Mouse (Mus musculus): ENCODE results near the gene Kcnk3.

Kcnk3 gene

DNA sequence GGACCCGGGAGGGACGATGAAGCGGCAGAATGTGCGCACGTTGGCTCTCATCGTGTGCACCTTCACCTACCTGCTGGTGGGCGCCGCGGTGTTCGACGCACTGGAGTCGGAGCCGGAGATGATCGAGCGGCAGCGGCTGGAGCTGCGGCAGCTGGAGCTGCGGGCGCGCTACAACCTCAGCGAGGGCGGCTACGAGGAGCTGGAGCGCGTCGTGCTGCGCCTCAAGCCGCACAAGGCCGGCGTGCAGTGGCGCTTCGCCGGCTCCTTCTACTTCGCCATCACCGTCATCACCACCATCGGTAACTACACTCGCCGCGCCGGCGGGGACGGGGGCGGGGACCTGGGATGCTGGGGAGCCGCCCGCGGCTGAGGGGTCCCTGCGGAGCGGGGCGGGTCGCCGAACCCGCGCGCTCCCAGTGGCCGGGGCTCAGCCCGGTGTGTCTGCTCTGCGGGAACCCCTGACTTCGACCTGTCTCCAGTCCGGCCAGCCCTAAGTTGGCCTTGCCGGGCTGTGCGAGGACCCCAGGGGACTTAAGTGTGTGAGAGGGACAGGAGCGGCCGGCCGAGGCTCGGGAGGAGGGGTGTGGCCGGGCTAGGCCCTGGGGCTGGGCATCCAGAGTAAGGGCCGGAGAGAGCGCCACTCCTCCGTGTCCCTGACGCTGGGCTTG lies 465 bp downstream of the Kcnk3 start:
- peak; percentile 6 for DNase-seq (ENCODE audit: low spot score)

DNA sequence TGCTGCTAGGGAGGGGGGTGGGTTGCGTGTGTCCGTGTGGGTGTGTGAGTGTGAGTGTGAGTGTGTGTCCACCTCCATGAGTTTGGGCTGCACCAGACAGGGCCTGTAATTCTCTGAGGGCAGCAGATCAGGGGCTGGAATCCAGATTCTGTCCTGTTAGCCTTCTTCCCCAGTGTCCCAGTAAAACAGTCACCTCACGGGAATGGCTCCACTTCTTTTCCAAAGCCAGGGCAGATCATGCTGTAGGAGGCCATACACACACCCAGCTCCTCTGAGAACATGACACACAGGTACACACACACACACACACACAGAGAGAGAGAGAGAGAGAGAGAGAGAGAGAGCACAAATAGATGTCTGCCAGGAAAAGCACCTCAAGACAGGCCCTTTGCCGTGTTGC lies 1.1 kb downstream of the Kcnk3 start:
- DNase-seq (ENCODE audit: low spot score): no peak

DNA sequence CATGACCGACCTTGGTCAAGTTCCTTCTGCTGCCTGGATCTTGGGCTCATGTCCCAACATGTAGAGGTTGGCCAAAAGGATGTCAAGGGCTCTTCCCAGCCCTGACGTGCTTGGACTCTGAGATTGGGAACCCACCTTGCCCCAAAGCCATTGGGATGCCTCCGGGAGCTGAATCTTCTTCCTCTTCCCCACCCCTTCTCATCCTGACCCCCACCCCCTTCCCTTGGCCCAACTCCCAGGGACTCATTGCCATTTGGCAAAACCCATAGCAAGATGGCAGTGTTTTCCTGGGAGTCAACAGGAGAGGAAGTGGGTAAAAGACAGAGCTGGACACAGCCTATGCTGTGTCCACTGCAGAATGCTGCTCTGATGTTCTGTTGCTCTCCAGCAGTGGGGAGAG lies 1.6 kb downstream of the Kcnk3 start:
- no peak for DNase-seq (ENCODE audit: low spot score)

DNA sequence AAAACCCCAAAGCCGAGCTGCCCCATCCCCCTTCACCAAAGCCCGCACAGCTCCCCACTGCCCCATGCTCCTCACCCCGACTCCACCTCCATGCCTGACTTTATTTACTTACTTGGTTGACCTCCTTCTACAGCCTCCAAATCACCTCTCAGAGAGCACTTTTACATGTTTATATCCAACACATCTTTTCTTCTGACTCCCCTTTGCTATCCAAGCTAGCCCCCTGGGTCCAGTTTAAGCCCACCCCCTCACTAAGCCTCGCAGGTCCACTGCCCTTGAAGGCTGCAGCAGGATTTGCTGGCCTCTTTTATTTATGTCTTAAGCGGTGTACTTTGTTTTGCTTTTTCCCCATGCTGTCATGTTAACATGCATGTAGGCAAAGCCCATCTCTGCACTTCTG lies 2.3 kb downstream of the Kcnk3 start:
- DNase-seq (ENCODE audit: low spot score): no peak

DNA sequence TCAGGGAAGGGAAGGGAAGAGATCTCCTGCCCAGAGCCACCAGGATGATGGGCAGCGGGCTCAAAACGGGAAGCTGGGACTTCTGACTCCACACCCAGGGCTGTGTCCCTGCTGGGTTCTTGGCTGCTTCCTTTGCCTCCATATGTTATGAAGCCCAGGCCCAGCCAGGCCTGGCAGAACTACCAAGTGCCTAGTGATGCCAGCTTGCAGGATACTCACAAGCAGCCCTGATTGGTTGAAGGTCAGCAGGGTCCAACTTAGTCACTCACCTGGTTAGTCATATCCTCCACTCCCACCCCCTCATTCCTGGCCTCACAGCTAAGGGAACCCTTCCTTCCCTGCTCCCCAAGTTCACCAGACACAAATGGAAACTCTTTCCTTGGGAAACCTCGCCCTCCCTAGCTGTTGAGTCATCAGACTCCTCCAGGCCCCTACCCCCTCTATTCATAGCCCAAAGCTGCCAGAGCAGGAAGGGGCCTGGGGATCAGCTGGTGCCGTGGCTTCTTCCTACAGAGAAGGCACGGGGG lies 3.3 kb downstream of the Kcnk3 start:
- DNase-seq (ENCODE audit: low spot score): no peak

DNA sequence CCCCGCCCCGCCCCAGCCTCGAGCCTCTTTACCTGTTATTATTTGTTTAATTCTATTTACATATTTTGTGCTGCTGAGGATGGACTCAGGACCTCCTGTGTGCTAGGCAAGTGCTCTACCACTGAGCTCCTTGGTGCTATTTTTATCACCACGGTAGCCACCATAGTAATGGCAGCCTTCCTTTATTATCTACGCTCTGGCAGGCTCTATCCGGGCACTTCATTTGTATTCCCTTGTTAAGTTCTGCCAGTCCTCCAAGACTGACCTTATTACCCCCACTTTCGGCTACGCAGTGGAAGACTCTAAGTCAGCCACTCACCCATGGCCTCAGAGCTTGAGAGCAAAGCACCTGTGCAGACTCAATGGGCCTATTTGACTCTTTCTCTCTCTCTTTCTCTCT lies 3.8 kb downstream of the Kcnk3 start:
- DNase-seq (ENCODE audit: low spot score): no peak

DNA sequence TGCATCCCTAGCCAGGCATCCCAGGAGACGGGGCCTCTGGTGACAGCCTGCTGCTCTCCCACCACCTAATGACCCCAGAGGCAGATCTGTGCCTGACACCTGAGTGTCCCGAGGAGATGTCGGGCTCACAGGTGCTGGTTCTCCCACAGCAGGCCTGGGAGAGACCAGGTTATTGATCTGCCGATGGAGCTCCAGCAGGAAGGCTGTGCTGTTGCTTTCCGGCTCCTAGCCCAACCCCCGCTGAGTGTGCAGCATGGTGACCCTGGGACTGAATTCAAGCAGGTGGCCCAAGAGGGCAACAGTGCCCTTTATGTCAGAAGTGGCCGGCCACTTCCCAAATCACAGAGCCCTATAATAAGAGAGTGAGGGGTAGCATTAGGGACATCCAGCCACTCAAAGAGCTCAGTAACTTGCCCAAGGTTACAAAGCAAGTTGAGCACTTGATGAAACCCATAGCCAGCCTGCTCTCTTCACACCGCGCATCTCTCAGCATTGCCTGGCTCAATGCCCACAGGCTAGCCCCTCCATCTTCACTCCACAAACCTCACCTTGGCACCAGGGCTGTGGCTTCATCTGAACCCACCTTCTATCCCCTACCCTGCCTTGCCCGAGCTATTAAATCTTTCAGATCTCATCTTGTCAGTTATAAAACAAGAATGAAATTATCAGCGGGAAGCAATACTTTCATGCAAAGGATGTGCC lies 4.5 kb downstream of the Kcnk3 start:
- DNase-seq (ENCODE audit: low spot score): no peak

DNA sequence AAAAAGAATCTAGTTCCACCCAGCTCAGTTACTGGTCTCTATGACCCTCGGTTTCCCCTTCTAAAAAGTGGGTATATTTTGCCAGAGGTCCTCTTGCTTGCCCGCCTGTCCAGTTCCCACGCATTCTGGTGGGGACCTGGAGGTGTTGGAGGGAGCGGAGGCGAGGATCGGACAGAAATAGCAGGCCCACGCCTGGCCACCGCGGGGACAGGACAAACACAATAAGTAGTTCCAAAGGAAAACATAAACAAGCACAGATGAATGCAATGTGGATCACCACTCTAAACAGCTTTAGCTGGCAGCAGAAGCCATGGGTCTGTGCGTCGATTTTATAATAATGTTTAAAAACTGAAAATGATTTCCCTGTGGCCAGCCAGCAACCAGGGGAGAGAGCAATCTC lies 5.4 kb downstream of the Kcnk3 start:
- no peak for DNase-seq (ENCODE audit: low spot score)

DNA sequence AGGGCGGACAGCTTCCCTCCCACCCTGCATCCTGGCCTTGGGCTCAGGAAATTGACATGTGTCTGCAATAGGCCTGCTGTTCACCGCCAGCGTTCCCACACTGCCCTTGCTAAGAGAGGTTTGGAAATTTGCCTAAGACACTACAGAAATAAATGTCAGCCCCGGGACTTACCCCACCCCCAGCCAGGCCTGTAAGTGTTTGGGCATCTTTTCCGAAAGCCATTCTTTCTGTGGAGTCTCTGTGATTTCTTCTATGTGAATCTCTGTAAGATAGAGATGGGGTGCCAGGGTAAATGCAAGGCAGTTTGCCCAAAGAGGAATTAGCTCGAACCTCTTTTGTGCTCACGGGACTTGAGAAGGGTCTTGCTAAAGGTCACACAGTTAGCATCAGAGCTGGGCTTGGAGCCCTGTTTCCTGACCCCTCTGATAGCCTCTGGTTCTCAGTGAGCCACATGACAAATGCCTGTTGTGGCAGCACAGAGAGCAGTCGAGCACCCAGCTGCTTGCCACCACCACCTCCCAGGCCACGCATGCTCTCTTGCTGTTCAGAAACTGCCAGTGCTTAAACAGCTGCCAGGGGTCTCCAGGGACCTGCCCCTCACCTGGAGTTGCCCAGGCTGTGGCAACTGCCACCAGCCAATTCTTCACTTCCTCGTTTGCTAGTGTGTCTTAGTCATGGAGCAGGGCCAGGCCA lies 6.0 kb downstream of the Kcnk3 start:
- no peak for DNase-seq (ENCODE audit: low spot score)

DNA sequence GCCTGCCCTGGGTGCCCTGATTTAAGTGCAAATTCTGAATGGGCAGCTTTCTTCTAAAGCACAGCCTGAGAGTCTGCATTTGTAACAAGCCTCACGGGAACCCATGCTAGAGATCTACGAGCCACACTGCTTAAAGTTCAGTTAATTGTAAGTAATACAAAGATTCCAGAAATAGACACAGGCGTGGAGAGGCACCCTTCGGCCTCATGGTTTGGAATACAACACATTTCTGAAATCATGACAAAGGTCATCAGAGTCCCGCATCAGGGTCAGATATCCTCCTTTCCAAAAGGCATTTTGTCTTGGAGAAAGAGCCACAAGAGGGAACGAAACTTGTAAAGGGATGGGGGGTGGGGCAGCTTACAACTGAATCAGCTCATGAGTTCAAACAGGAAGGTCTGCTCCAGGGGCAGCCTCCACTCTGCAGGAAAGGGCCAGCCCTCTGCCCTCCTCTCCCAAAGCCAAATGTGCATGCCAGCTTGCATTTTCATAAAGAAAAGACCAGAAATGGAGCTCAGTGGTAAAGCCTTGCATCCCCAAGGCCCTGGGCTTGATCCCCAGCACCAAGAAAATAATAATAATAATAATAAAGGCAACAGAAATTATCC lies 7.1 kb downstream of the Kcnk3 start:
- DNase-seq (ENCODE audit: low spot score): no peak

DNA sequence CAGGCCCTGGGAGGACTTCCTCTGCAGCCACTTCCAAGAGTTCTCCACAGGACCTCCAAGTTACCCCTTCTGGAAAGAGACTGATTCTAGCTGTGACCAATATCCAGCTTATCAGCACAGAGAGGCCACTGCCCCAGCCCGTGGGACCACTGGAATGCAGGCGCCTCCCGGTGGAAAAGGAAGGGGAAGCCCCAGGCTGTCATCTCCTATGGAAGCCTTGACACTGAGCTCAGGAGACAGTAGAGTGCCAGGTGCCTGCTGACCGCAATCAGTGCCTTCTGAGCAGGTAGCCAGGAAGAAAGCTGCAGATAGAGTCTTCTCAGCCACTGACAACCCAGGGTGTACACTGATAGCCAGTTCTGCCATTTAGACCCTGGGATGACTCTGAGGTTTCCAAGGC lies 13.4 kb downstream of the Kcnk3 start:
- DNase-seq (ENCODE audit: low spot score): no peak

DNA sequence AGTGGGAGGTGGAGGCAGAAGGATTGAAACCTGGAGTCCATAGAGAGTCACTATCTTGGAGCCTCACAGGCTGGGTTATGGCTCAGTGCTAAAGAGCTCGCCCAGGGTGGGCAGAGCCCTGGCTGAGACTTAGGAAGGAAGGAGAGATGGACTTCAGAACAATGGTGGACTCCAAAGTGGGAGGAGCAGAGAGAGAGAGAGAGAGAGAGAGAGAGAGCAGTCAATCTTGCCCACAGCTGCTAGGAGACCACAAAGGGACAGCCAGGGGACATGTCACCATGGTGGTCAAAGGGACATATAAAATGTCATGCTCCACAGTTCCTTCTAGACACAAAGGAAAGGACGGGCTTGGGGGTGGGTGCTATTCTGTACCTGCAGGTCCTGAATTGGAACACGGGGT lies 15.3 kb downstream of the Kcnk3 start:
- DNase-seq (ENCODE audit: low spot score): no peak

DNA sequence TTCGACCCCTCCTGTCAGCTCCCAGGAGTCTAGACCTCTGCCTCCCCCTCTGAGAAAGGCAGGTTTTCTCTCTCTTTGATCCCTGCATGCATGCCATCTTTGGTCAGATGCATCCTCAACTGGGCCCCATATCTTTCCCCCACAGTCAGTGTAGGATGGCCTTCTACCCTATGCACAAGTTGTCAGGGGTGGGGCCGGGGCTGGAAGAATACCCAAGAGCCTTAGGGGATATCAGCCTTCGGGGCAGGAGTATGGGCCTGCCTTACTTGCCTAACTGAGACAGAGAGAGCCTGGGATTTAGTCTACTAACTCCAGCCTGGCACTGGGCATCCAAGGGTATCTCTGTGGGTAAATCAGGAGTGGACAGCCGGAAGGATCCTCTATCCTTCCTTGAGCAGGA lies 16.0 kb downstream of the Kcnk3 start:
- DNase-seq (ENCODE audit: low spot score): no peak

DNA sequence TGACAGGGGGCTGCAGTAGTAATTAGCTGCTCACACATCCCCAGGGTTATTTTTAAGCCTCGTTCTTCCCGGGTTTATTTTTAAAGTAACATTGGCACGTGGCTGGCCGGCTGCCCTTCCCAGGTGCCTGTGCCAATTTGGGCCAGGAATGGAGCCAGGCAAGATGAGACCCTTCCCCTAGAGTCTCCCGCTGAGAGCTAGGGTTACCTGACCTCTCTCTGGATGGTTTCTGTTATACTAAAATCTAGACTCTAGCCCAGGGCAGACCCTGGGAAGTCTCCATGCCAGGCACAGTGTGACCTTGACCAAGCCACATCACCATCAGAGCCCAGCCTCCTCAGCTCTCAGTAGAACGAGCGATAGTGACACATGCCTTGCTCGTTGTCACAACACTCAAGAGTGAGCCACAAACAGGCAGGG lies 16.8 kb downstream of the Kcnk3 start:
- no peak for DNase-seq (ENCODE audit: low spot score)

DNA sequence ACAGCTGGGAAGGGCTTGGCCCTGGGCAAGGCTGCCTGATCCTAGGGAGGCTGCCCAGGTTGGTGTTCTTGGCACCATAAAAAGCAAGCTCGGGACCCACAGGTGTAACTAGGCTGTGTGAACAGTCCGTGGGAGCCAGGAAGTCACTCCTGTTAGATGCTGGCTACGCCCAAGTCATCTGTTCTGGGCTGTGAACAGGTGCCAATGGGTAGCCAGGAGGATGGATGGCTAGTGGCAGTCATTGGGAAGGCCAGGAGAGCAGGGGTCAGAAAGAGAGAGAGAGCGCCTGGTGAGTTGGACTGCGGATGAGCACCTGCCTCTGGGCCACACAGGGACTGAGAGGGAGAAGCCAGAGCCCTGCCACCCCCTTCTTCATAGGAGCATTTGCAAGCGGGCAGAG lies 17.7 kb downstream of the Kcnk3 start:
- no peak for DNase-seq (ENCODE audit: low spot score)

DNA sequence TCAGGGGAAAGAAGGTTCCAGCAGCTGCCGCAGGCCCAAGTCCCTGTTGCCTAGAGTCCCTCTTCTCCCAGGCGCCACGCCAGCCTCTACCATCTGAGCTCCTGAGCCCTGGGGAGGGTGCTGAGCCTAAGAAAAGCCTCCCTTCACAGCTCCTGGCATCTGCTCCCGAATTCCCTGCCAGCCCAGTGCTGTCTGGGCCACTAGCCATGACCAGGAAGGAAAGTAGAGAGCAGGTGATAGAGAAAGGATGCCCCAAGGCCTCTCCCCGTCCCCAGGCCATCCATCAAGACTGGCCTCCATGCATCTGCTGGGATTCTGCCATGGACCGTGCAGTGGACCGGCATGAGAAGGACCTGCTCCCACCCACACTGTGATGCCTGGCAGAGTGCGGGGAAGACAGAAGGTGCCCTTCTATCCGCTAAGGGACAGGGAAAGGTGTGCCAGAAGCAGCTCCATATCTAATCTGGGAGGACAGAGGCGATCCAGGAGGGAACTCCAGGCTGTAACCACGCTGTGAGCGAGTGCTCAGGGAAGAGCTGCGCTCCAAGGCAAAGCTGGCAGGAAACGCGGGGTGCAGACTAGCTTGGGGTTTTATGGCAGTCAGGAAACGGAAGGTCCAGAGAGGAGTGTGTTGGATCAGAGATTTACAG lies 18.6 kb downstream of the Kcnk3 start:
- DNase-seq (ENCODE audit: low spot score): no peak

DNA sequence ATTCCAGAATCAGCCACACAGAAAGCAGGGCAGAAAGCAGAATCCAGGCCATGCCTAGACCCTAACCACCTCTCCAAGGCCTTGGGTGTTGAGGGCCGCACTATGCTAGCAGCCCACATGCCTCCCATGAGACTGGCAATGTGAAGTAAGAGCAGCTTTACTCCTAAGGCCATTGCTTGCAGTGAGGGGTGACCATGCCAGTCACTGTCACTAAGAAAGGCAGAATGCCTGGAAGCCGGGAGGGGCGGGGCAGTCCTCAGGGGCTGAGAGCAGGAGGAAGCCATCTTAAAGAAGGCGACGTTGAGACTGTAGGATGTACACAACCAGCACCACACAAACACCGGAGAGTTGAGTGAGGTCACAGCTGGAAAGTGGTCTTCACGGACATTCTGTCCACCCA lies 21.1 kb downstream of the Kcnk3 start:
- DNase-seq (ENCODE audit: low spot score): no peak

DNA sequence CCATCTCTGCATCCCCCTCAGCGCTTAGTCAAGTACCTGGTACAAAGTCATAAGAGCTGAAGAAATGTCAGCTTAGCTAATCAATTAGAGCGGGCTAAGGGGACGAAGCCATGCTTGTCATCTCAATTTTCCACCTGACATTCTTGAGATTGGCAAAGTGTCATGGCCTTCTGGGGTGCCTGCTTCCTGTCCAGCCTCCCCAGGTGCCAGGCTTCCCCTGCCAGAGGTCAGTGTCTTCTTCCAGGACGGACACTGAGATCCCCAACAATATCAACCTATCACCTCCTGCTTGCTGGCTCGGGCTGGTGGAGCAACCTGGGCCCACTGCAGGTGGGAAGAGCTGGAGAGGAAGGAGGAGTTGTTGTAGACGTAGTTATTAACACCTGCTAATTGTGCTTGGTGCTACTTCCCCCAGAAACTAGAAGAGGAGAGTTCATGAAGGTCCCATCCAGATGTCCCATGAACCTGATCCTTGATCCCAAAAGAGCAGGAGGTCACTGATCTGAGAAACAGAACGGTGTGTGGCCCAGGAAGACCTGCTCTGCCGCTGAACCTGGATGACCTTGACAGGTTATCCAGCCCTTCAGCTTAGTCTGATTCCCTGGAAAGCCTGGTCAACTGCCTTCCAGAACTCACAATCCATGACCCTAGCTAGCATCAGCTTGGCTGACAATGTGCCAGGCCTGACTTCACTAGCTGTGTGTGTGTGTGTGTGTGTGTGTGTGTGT lies 22.1 kb downstream of the Kcnk3 start:
- DNase-seq (ENCODE audit: low spot score): no peak

DNA sequence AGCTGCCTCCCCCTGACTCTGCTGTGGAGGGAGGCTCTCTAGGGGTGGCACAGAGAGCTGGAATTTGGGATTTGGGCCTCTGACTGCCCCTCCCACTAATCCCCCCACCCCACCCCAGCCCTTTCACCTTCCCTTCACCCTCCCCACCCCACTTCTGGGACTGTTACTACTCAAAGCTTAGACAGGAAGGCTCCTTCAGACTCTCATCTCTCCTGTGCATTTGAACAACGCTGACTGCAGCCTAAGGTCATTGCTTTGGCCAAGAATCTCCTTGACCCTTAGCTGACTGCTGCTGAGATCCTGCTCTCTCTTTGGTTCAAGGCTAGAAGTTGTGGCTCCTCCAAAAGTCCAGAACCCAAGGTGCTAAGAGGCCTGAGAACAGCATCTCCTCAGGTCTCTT lies 23.1 kb downstream of the Kcnk3 start:
- no peak for DNase-seq (ENCODE audit: low spot score)

DNA sequence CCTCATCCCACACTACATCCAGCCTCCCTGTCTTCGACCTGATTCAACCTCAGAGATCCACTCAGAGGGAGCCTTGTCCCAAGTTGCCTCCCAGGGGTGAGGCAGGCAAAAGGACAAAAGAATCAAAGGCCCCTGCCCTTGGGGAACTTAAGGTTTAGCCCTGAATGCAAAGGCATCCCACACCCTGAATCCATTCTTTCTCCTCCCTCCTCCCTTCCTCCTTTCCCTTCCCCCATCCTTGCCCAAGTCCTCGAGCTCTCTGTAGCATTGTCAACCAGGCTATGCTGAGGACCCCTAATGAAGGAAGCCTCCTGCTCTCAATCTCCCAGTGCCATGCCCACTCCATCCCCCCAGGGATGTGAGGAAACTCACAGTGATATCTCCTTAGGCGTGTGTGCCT lies 23.7 kb downstream of the Kcnk3 start:
- DNase-seq (ENCODE audit: low spot score): no peak

DNA sequence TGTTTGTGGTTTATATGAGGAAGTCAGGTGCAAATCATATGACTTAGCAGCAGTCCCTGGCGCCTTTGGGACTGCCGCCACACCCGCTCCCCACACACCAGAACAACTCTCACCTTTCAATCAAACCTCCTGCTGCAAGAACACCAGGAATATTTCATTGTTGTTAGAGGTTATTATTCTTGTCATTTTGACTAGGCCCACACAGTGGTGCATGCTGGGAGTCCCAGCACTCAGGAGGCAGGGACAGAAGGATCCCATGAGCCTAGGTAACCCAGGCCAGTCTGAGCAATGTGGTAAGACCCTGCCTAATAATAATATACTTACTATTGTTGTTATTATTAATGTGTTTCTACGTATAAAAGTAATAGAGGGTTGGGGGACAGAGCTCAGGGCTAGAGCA lies 24.6 kb downstream of the Kcnk3 start:
- DNase-seq (ENCODE audit: low spot score): no peak

DNA sequence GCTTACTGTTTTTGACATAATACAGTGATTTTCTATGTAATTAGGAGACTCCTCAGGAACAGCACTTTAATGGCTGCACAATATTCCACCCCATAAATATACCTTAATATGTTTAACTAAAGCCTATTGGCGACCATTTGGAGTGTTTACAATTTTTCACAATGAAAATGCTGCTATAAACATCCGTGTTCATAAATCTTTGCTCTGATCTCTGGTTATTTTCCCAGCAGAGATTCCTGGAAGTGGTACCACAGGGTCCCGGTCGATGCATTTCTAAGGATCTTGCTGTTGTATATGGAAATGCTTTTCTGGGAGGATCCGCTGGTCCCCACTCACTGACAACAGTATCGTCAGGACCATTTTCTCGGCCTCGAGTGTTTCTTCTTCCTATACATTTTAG lies 25.3 kb downstream of the Kcnk3 start:
- DNase-seq (ENCODE audit: low spot score): no peak
